Mouse (Mus musculus) cerebellum, adult 11 months (tissue): ENCODE data around the gene Sytl3.

Experiments used
- DNase-seq: peaks from one replicate; pipeline ENCODE4 v3.0.0; 2022

Gene Sytl3

GRCm38 (mm10) chr17:6759717-6760292 lies 100.9 kb downstream of the Sytl3 start:
- no peak for DNase-seq

DNA sequence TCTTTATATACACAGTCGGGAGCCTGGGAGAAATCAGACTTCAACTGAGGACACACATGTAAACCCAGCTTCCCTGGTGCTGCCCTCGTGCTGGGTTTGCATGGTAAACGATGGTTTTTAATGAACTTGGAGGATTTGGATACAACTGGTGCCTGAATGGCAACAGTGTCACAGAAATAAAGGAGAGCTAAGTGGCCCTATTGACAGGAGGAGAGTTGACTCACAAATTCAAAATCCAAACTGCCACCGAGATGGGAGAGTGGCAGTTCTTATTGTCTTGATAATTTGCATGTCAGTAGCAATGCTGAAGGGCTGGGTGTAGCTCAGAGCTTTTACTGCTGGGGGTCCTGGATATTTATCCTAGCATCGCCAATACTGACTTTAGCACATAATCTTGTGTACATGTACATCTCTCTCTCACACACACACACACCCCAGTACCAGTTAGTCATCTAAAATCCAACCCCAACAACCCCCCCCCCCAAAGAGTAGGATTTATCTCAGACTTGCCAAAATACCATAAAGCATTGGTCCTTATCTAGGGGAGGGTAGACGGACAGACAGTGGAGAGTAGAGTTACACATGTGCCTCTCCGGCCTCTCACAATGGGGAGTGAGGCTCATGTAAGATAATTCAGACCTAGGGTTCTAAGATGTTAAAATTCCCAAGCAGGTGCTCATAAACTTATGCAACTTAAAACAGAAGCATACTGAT lies 104.8 kb downstream of the Sytl3 start:
- DNase-seq = no peak

GRCm38 (mm10) chr17:6764227-6764593 lies 105.3 kb downstream of the Sytl3 start:
- DNase-seq = no peak

DNA sequence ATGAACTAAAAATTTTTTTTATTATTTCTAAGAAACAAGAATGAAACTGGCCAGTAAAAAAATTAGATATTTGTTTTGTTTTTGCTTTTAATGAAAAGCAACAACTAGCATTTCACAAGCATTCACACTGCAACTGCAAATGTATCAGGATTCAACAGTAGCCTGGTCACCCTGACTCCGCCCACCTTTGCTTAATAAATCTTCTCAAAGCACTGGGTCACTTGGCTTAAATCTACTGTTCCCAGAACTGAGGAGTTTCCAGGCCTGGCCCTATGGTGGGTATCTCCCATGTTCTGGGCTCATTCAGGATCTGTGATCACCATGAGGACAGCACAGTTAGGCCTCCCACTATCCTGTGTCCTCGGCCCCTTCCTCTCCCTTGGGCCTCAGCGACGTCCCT lies 105.8 kb downstream of the Sytl3 start:
- no peak for DNase-seq

- DNase-seq = no peak
These were observed 107.0 kb downstream of the Sytl3 start for GRCm38 (mm10) chr17:6765886-6766285.

DNA sequence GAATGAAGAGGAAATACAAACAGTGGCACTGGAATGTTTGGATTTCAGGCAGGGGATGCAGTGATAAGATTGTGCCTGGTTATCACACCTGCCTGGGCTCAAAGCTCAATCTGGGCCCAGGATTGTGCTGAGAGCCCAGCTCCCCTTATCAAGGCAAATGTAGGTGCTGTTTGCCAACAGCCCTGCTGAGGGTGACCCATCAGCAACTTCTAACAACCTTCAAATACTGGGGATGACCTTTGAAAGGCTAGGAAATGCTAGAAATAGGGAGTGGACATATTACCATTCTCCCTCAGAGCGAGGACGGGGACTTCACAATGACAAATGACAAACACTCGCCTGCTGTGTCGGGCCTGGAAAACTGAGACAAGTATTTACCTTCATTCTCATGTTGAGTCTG lies 107.9 kb downstream of the Sytl3 start:
- DNase-seq = no peak

GRCm38 (mm10) chr17:6767771-6768170 lies 108.9 kb downstream of the Sytl3 start:
- DNase-seq = no peak

GRCm38 (mm10) chr17:6768301-6768788 lies 109.5 kb downstream of the Sytl3 start:
- DNase-seq = no peak

- no peak for DNase-seq
These were observed 110.7 kb downstream of the Sytl3 start for GRCm38 (mm10) chr17:6769602-6770001.

GRCm38 (mm10) chr17:6771661-6772489 lies 113.0 kb downstream of the Sytl3 start:
- no peak for DNase-seq

DNA sequence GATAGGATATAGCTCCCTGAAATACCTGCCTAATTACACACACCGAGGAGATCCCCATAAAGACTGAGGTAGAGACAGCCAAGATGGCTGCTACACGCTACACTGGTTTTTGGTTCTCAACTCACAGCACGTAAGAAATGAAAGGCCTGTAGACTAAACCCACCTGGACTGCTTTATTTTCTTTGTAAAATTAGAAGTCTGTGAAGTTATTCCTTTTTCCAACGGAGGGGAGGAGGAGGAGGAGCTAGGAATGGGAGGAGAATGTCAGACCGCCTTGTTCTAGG lies 113.5 kb downstream of the Sytl3 start:
- no peak for DNase-seq

DNA sequence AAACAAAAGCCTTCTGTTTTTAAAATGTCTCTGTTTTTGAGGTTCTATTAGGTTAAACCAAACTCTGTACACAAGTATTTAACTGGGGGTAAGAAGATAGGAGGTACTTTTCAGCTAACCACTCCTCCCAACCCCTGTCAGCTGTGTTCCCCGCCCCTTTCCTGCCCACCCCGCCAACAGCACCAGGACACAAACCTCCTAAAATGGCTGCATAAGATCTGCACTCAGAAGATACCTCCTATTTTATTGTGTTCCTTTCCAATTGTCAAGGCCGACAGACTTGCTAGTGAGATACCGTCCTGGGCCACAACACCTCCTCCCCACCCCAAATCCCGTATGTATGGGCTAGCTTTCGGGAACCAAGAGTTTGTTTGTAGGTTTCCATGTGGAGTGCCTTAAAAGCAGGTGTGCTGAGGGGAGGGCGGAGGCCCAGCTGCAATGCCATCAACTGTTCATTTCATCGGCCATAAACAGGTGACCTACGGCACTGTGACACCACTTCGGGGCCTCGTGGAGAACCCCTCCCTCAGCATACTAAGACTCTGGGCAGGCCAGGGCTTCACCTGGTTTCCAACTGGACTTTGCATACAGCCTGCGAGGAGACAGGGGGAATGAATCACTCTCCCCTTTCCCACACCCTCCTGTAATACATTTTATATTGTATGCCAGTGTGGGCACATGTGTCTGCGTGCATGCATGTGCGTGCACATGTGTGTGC lies 114.5 kb downstream of the Sytl3 start:
- DNase-seq = no peak

DNA sequence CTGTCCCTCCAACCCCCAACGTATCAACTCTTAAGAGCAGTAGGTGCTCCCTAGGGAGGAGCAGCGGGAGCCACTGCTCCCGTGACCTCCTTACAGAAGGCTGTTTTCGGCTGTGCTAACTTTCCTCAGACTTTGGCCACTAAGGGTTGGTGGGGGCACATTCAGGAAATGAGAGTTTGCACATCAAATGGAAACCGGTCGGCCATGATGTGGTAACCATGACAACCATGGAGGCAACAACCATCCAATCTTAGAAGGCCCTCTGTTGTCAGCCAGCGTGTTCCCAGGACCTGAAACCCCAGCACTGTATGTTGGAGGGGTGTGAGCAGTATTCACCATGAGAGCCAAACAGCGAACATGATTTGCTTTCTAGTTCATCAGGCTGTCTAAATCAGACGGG lies 116.3 kb downstream of the Sytl3 start:
- DNase-seq = no peak

GRCm38 (mm10) chr17:6775671-6776070 lies 116.8 kb downstream of the Sytl3 start:
- no peak for DNase-seq

- DNase-seq = no peak
These were observed 117.2 kb downstream of the Sytl3 start for GRCm38 (mm10) chr17:6776123-6776522.

GRCm38 (mm10) chr17:6776576-6776975 lies 117.7 kb downstream of the Sytl3 start:
- no peak for DNase-seq

DNA sequence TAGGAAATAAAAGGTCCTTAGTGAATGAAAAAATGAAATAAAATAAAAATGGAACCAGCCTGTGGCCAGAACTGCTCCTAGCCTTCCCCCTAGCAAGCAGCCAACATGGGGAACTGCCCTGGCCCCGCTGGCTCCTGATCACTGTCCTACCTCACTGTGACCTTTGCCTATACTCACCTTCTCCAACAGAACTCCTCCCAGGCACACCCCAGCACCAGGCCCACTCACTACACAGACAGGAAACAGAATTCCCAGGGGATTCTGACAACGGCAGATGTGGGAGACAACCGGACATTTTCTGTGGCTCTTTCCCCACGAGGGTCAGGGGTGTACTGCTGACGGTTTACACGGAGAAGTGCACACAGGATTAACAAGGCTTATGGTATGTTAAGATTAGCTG lies 118.2 kb downstream of the Sytl3 start:
- DNase-seq = no peak

DNA sequence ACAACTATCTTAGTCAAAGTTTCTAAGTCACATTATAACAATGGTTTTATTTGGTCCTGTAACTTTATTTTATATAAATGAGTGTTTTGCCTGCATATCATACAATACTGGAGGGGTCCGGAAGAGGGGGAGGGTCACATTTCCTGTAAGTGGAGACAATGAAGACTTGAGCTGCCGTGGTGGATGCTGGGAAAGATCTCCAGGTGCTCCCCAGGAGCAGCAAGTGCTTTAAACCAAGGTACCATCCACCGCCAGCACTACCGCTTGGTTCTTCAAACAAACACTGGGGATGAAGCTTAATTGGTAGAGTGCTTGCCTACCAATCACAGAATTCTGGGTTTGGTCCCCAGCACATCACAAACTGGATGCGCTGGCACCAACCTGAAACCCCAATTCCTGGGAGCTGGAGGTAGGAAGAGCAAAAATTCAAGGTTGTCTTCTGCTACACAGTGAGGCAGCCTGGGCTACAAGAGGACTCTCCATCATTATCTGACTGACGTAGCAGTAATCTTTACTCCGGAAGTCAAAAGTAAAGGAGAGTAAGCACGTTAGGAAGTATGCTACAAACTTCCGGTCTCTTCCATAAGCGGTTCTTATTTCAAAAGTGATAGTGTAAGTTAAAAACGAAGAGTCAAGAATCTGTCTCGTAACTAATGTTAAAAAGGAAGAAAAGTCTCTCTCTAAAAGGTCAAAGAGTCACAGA lies 118.9 kb downstream of the Sytl3 start:
- no peak for DNase-seq

DNA sequence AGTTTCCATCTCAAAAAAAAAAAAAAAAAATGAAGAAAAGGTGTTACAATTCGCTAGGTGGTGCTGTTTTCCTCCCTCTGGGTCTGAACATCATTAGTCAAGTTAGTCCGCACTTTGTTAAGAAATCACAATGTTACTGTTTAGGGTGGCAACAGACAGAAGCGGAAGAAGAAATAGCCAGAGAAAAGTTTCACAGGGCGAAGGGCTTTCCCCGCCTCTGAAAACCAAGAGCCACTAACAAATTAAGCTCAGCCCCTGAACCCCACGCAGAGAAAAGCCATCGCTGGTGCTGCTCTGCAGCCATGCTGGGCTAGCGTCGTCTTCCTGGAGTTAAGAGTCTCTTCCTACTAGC lies 119.4 kb downstream of the Sytl3 start:
- DNase-seq = no peak

GRCm38 (mm10) chr17:6778771-6779509 lies 120.0 kb downstream of the Sytl3 start:
- DNase-seq = no peak

GRCm38 (mm10) chr17:6779632-6780031 lies 120.7 kb downstream of the Sytl3 start:
- DNase-seq = no peak

DNA sequence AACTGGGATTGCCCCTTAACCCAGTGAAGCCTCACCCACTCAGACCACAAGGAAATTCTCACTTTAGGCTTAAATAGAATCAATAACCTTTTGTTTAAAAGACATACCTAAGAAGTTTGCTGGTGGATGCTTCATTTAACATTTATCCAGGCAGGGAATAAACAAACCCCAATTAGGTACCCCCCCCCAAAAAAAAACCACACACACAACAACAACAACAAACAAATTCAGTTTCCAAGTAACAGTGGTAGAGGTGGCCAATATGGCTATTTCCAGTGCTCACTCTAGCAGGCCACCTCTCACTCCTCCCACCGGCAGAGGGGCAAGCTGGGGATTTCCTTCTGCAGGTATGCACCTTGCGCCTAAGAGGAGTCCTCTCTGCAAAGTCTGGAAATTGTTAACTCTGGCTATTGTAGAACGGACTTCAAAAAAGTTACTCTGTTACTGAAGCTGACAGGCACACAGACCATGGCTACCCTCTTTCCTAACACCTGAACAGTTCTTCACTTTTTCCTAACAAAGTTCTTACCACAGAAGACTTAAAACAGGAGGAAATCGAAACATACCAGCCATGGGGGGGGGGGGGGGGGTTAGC lies 121.7 kb downstream of the Sytl3 start:
- no peak for DNase-seq
